Mouse (Mus musculus) liver, postnatal 0 days (tissue): ENCODE data around the gene Armc3. TPM values are rescaled to one million over a fixed set of nuclear protein-coding genes. Genes with fewer than 3 reads are reported as not detected.

ENCODE experiments used
- ATAC-seq: fragments of 200-750 bp; cut with Nextera tagmentation; 2 replicates; pipeline ENCODE4 v1.8.0; 2017; ENCODE audit warnings: mild to moderate bottlenecking, moderate library complexity
- DNase-seq: peaks from one replicate; pipeline ENCODE4 v3.0.0-alpha.2; 2016
- H3K27ac ChIP-seq: fragments of 300-500 bp; sonication (generic); 2 replicates; pipeline ENCODE4 v1.5.1; 2014; ENCODE audit warnings: antibody characterized with exemption, moderate library complexity, mild to moderate bottlenecking, low read depth
- H3K27me3 ChIP-seq: fragments of 300-500 bp; sonication (generic); 2 replicates; pipeline ENCODE4 v1.6.1; 2014; ENCODE audit warnings: low read length, control low read depth, mixed read lengths; ENCODE audit not compliant: insufficient read depth
- H3K36me3 ChIP-seq: fragments of 300-500 bp; sonication (generic); replicated peaks from 2 replicates; pipeline ENCODE4 v1.6.1; 2014; ENCODE audit warnings: mild to moderate bottlenecking, control low read depth, low read length, moderate library complexity, mixed read lengths; ENCODE audit not compliant: insufficient read depth
- H3K4me1 ChIP-seq: fragments of 300-500 bp; sonication (generic); 2 replicates; pipeline ENCODE4 v1.6.1; 2014; ENCODE audit warnings: antibody characterized with exemption, mild to moderate bottlenecking, control low read depth; ENCODE audit not compliant: insufficient read depth
- H3K4me2 ChIP-seq: fragments of 300-500 bp; sonication (generic); 2 replicates; pipeline ENCODE4 v1.6.1; 2014; ENCODE audit warnings: low read depth, mild to moderate bottlenecking, low read length, moderate library complexity, mixed read lengths
- H3K4me3 ChIP-seq: fragments of 300-500 bp; sonication (generic); 2 replicates; pipeline ENCODE4 v1.5.1; 2014; ENCODE audit warnings: low read depth, low read length
- H3K9ac ChIP-seq: fragments of 300-500 bp; sonication (generic); replicated peaks from 2 replicates; pipeline ENCODE4 v1.6.1; 2014; ENCODE audit warnings: mild to moderate bottlenecking, moderate library complexity
- H3K9me3 ChIP-seq: fragments of 300-500 bp; sonication (generic); 2 replicates; pipeline ENCODE4 v1.6.1; 2016; ENCODE audit warnings: mild to moderate bottlenecking, control low read depth, low read length, mixed read lengths
- CTCF ChIP-seq: sonication (generic); IDR thresholded peaks from 2 replicates; pipeline ENCODE4 v1.5.1; 2016; ENCODE audit warnings: antibody characterized with exemption, low read depth
- EP300 ChIP-seq: IDR thresholded peaks from 2 replicates; pipeline ENCODE4 v1.6.1; 2016; ENCODE audit warnings: antibody characterized with exemption, low read depth, mild to moderate bottlenecking
- WGBS: fragments of 180-500 bp; shearing (Covaris S2); extraction: QIAGEN DNeasy Blood & Tissue Kit; methylation state at CpG from one replicate; pipeline ENCODE4 v1.1.7; 2014; ENCODE audit not compliant: insufficient replicate concordance; 5-methylcytosine and 5-hydroxymethylcytosine counted together
- polyA plus RNA-seq: library from polyadenylated mRNA; unstranded; fragments of >200 nt; fragmentation: Nextera tagmentation; extraction: Ambion mirVana; gene quantifications from 2 replicates; pipeline ENCODE4 v1.2.1, GENCODE M21; 2015

The Armc3 gene
- polyA plus RNA-seq, result 0.13 and 0.21 TPM in 2 replicates

- 25% methylated on average over 24 of the region's 24 CpGs for WGBS
- H3K9me3 ChIP-seq, result no peaks in the 10 kb centered on the region
- H3K27ac ChIP-seq, result no peak within 1 kb of the TSS
- TF ChIP-seq EP300 (no peak), CTCF (no peak)
- no peaks in the 10 kb centered on the region for H3K27me3 ChIP-seq
- ATAC-seq (no peak), DNase-seq (peak; percentile 51)
- no peak within 1 kb of the TSS for H3K9ac ChIP-seq
- peak within 1 kb of the TSS; percentile 47 for H3K4me2 ChIP-seq
- 0 out of 2 replicates have a peak, but pooled peaks cover 2% of the 10 kb centered on the region for H3K4me1 ChIP-seq
- peak within 1 kb of the TSS; percentile 23 for H3K4me3 ChIP-seq
- H3K36me3 ChIP-seq, result no peaks in the 10 kb centered on the region
Observed at GRCm38 (mm10) chr2:19198452-19199365, at the start of gene Armc3. Gene Armc3, plus strand, starts transcription at chr2:19199302.

DNA sequence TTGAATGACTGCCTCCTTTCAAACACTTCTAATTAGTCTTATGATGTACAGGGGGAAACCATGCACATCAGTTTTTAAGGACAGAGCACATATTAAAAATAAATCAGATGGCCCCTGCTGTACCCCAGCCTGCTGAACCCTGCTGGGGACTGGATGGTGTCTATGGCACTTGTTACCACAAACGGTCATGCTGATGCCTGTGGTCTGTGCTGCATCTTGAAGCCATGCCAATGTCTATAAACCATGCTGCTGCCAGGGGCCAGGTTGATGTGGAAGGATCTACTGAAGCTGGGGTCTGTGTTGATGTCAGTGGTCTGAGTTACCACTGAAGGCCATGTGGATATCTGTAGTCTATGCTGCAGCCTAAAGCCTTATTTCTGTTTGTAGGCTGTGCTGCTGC, 46.4 kb upstream of the Armc3 start:
- TF ChIP-seq EP300, result no peak
- no peak for TF ChIP-seq CTCF
- no peak overlapping the region for H3K4me3 ChIP-seq
- no peaks in the 10 kb centered on the region for H3K27me3 ChIP-seq
- DNase-seq (no peak), ATAC-seq (no peak)
- H3K9ac ChIP-seq, result no peak overlapping the region
- no peak overlapping the region for H3K4me2 ChIP-seq
- H3K36me3 ChIP-seq, result no peaks in the 10 kb centered on the region
- H3K9me3 ChIP-seq, result no peaks in the 10 kb centered on the region
- WGBS, result 46% methylated on average over 1 of the region's 1 CpGs
- no peaks in the 10 kb centered on the region for H3K4me1 ChIP-seq
- H3K27ac ChIP-seq, result no peak overlapping the region

DNA sequence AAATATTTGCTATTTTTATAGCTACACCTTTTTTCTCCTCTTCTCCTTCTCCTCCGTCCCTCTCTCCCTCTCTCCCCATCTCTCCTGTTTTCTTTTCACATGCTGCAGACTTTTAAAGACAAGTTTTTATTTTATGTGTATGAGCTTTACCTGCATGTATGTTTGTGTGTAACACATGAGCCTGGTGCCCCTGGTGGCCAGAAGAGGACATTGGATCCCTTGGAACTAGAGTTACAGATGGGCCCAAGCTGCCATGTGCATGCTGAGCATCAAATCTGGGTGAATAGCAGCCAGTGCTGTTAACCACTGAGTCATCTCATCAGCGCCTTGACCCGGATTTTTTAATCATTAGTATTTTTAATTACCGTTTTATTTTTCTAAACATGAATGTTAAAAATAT, 42.9 kb upstream of the Armc3 start:
- H3K36me3 ChIP-seq, result no peaks in the 10 kb centered on the region
- no peak overlapping the region for H3K9ac ChIP-seq
- H3K4me3 ChIP-seq, result no peak overlapping the region
- peak; percentile 68 for TF ChIP-seq CTCF
- no peak for TF ChIP-seq EP300
- no peaks in the 10 kb centered on the region for H3K9me3 ChIP-seq
- H3K4me2 ChIP-seq, result no peak overlapping the region
- no peaks in the 10 kb centered on the region for H3K4me1 ChIP-seq
- H3K27ac ChIP-seq, result no peak overlapping the region
- ATAC-seq, result no peak
- H3K27me3 ChIP-seq, result no peaks in the 10 kb centered on the region
- DNase-seq, result no peak
- 64% methylated on average over 4 of the region's 4 CpGs for WGBS

DNA sequence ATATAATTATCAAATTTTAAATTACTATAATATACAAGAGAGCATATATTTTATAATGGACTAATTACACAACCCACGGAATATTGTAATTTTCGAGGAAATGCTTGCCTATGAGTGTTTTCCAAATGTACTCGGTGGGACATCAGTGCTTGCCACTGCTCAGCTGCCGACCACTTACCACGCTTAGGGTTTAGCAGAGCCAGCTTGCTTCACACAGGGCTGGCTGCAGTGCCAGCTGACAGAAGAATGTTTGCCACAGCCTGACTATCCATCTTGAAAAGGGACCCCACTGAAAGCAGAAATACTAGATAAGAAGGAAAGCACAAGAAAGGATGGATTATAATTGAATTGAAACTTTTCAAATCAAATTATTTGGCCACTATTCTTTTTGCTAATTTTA, 39.6 kb upstream of the Armc3 start:
- no peak for TF ChIP-seq CTCF
- TF ChIP-seq EP300, result no peak
- DNase-seq (no peak), ATAC-seq (no peak)
- Histone ChIP-seq H3K27me3 (no peaks in the 10 kb centered on the region), H3K27ac (no peak overlapping the region), H3K9me3 (no peaks in the 10 kb centered on the region), H3K4me2 (no peak overlapping the region), H3K4me3 (no peak overlapping the region), H3K36me3 (no peaks in the 10 kb centered on the region), H3K4me1 (no peaks in the 10 kb centered on the region), H3K9ac (no peak overlapping the region)
- 72% methylated on average over 5 of the region's 5 CpGs for whole genome bisulfite sequencing

DNA sequence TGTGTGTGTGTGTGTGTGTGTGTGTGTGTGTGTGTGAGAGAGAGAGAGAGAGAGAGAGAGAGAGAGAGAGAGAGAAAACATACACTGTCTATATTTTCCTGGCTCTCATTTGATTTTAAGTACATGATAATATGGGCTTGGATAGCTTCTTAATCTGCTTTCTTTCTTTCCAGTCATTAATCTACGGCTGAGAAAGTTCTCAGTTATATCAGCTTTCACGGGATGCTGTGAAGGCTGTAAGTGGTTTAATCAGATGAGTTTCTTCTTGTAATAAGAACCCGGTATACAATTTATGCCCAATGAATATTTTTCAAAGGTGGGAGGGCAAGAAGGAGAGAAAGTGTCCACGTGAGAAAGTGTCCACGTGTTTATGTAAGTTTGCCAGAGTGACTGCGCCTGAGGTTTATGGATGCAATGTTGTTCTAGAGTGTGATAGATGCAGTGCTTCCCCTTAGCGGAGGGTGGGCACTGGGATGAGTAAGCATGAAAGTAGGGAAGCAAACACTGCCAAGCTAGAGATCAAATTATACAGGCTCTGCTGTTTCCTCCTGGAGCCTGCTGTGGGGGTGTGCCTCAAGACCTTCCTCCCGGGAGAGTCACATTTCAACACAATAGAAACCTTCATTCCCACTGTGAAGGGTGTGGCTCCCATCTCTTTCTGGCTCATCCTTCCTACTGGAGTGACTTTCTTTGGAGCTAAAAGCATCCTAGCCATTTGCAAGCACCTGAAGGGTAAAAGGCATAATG, 38.6 kb upstream of the Armc3 start:
- Histone ChIP-seq H3K27ac (no peak overlapping the region), H3K27me3 (no peaks in the 10 kb centered on the region), H3K9ac (no peak overlapping the region), H3K4me2 (no peak overlapping the region), H3K36me3 (no peaks in the 10 kb centered on the region), H3K4me1 (no peaks in the 10 kb centered on the region), H3K9me3 (no peaks in the 10 kb centered on the region), H3K4me3 (no peak overlapping the region)
- TF ChIP-seq CTCF, result no peak
- no peak for TF ChIP-seq EP300
- DNase-seq (no peak), ATAC-seq (no peak)
- 34% methylated on average over 8 of the region's 8 CpGs for WGBS

DNA sequence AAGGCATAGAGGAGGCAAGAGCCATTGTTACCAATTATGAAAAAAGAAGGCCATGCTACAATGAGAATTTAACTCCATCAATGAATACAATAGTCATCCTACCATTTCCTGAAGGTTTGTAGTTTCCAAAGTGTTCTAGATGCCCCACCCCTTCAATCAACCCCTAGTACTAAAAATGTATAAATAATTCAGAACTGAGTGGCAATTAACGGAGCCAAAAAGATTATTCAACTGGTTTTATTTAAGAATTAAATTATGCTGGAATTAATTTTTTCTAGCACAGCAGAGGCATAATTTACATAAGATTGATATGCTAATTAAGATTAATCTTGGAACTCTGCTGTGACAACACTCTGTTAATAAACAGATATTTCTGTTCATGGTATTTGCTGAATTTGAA, 34.9 kb upstream of the Armc3 start:
- no peaks in the 10 kb centered on the region for H3K9me3 ChIP-seq
- H3K36me3 ChIP-seq, result no peaks in the 10 kb centered on the region
- TF ChIP-seq EP300, result no peak
- TF ChIP-seq CTCF, result no peak
- H3K9ac ChIP-seq, result no peak overlapping the region
- DNase-seq (no peak), ATAC-seq (no peak)
- H3K27ac ChIP-seq, result no peak overlapping the region
- H3K4me3 ChIP-seq, result no peak overlapping the region
- no peaks in the 10 kb centered on the region for H3K4me1 ChIP-seq
- H3K27me3 ChIP-seq, result no peaks in the 10 kb centered on the region
- H3K4me2 ChIP-seq, result no peak overlapping the region
- 81% methylated on average over 1 of the region's 1 CpGs for WGBS
